Mouse (Mus musculus): ENCODE measurements around the gene Kdm1a.

Gene Kdm1a

GRCm38 (mm10) chr4:136602018-136602554 is 437 bp downstream of the Kdm1a start:
- DNase-seq (ENCODE audit: low spot score) = peak; percentile 14

DNA sequence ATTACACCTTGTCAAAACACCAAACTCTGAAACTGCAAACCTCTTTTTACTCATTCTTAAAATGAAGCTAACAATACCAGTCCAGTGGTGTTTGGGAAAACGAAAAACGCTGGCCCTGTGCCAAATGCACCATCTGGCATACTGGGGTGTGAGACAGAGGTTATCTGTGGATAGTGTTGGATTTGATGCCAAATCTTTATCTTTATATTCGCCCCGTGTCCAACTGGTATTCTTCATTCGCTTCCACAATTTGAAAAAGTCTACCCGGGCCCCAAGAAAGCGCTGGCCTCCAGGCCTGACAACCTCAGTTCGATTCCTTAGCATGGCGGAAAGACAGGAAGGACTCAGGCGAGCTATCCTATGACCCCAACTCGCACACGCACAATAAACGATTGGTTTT is 1.0 kb downstream of the Kdm1a start:
- peak; percentile 27 for DNase-seq (ENCODE audit: low spot score)

GRCm38 (mm10) chr4:136600536-136600935 is 2.0 kb downstream of the Kdm1a start:
- DNase-seq (ENCODE audit: low spot score) = no peak

GRCm38 (mm10) chr4:136599869-136600268 is 2.7 kb downstream of the Kdm1a start:
- no peak for DNase-seq (ENCODE audit: low spot score)

DNA sequence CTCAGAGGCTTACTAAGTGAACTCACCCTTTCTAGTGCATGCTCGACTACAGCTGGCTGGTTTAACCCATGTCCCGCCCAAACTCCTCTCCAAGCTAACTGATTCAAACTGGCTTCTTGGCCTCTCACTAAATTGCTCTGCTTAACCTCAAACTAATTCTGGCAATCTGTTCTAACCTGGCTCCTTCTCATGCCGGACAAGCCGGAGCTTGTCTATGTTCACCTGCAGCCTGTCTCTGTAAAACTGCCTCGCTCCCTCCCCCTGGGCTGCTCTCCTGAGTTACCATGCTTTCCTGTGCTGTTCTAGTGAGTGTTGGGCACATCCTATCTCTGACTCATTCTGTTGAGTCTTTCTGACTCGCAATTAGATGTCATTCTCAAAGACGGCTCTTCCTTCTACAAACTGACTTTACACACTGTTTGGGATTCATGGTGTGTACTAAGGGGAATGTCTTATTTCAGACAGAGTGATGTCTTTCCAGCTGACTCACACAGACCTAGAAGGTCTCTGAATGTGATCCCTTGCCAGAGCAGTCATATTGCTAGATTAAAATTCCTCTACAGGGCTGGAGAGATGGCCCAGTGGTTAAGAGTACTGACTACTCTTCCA is 4.2 kb downstream of the Kdm1a start:
- no peak for DNase-seq (ENCODE audit: low spot score)

GRCm38 (mm10) chr4:136595221-136595620 is 7.3 kb downstream of the Kdm1a start:
- DNase-seq (ENCODE audit: low spot score) = peak; percentile 10

DNA sequence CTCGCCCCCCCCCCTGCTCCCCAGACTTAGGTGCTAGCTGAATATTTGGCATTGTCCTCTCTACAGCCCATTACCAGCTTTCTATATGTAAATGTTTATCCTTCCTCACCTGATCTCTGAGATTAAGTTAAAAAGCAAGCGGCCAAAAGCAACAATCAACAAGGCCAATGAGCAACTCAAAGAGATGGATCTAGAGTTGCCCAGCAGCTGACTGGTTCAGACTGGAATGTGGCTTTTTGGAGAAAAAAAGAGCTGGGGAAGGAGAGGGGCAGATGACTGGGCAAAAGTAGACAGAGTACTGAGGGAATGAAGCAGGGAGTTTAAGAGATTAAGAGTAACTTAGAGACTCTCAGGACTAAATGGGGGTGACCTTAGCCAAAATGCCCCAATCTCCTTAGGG is 8.5 kb downstream of the Kdm1a start:
- no peak for DNase-seq (ENCODE audit: low spot score)

DNA sequence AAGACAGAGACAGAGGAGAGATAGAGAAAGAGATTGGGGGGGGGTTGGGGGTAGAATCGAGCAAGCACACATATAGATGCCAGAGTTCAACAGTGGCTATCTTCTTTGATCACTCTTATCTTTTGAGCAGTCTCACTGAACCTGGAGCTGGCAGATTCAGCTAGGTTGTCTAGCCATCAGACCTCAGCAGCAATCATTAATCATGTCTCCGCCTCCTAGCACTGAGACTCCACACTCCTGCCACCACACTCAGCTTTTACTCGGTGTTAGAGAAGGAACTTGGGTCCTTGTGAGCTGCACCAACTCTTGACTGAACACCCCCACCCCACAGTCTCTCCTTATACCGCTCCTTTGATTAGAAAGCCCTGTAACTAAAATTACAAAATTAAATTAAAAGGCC is 10.4 kb downstream of the Kdm1a start:
- DNase-seq (ENCODE audit: low spot score) = no peak

- no peak for DNase-seq (ENCODE audit: low spot score)
Observed at GRCm38 (mm10) chr4:136588003-136588402, 14.5 kb downstream of the Kdm1a start.

DNA sequence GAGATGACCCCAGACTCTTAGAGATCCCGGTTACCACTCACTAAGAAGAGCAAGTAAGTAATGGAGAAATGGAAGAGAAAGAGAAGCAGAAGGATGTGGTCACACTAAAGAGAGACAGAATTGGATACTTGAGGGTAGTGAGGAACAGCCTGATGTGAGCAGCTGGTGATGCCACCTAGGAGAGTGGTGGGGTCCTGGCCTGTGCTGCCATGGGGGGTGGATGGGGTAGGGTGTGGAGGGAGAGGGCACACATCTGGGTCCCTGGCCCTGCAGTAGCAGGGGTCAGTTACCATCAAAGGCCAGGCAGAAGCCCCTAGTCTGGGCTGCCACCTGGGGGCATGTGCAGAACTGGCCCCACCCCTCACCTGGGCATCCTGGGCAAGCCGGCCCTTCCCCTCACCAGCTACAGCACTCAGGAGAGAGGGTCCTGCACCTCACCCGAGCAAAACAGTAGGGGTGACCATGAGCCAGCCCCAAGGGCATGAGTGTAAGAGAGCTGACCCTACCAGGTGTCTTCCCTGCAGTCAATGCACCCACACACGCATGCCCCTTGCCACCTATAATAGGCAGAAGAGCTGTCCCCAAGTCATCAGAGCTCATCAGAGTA is 15.2 kb downstream of the Kdm1a start:
- no peak for DNase-seq (ENCODE audit: low spot score)

DNA sequence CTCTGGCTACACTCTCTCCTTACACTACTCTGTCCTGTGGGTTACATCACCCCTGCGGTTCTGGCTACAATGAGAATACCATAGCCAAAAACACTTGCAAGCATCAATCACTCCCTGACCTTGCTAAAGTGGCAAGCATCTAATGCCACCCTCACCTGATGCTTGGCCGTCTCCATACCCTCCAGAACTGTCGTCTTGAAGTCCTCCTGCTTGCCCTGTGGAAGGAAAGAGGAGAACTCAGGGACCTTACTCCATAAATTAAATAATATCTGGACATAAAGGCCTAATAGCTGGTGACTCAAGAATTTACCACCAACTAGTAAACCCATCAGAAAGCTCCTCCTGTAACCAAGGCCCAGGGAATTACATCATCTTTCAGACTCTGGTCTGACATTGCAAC is 20.6 kb downstream of the Kdm1a start:
- DNase-seq (ENCODE audit: low spot score) = no peak

GRCm38 (mm10) chr4:136569998-136570397 is 32.5 kb downstream of the Kdm1a start:
- DNase-seq (ENCODE audit: low spot score) = no peak

DNA sequence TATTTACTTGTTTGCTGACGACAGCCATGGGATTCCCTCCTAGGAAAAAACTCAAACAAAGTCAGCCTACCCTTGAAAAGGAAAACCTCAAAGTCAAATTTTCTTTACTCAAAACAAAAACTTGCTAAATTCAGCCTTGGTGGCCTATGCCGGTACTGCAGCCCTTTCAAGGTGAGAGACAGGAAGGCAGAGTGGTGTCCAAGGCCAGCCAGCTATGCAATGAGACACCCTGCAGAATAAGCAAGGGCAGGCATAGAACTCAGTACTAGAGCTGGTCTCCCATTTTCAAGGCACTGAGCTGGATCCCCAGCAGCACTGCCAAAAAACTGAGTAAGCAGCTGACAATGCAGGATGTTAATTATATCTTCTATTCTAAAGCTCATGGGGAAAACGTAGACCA is 33.9 kb downstream of the Kdm1a start:
- no peak for DNase-seq (ENCODE audit: low spot score)

- DNase-seq (ENCODE audit: low spot score) = no peak
Observed at GRCm38 (mm10) chr4:136562755-136563154, 39.8 kb downstream of the Kdm1a start.

GRCm38 (mm10) chr4:136560270-136560991 is 42.1 kb downstream of the Kdm1a start:
- no peak for DNase-seq (ENCODE audit: low spot score)

DNA sequence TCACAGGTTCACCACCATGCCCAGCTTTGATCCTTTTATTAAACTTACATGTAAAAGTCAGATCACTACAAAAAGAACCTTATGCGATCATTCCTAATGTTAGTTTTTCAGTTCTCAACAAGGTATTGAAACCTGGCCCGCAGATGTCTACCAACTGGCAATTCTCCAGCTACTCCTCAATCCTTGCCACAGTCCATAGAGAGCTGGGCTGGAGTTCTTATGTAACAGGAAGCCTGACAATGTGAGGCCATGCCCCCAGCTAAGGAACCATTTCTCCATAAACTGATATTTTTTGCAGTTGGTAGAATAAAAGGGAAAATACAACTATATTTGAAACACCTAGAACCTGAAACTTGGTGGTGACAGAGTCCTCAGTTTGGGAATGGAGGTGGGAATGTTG is 42.8 kb downstream of the Kdm1a start:
- DNase-seq (ENCODE audit: low spot score) = peak; percentile 17

DNA sequence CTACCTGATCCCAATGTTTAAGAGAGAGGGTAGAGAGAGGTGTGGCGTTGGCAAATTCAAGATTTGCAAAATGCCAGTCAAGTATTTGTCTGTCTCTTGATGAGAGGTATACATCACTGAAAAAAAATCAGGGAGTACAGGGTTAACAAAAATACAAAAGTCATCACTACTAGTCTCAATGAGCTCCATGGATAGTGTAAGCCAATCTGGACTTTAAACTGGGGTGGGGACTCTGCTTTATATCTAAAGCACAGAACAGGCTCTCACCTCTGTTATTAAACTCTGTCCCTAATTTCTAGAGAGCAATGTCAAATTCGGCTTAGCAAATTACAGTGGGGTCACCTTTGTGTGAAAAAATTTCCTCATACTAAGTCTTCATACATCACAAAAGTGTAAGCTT is 44.9 kb downstream of the Kdm1a start:
- DNase-seq (ENCODE audit: low spot score) = no peak

DNA sequence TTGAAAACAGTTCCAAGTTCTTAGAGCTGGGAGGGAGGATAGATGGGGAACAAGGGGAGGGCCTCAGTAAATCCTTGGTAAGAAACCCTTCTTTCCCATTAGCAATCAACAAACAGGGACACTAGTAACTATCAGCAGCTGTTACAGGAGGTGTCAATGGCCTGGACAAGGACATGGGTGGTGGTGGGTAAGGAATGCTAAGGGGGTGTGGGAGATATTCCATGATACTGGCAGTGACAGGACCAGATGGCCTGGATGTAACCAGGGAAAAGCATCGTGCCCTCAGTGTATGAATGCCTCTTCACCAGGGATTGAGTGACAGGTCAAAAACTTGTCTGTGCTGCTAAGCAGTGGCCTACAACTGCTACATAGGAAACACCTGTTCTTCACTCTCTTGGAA is 49.4 kb downstream of the Kdm1a start:
- no peak for DNase-seq (ENCODE audit: low spot score)

GRCm38 (mm10) chr4:136548381-136548801 is 54.1 kb downstream of the Kdm1a start:
- DNase-seq (ENCODE audit: low spot score) = no peak

GRCm38 (mm10) chr4:136547721-136548120 is 54.8 kb downstream of the Kdm1a start:
- no peak for DNase-seq (ENCODE audit: low spot score)

- DNase-seq (ENCODE audit: low spot score) = no peak
Observed at GRCm38 (mm10) chr4:136546279-136547045, 56.1 kb downstream of the Kdm1a start.

GRCm38 (mm10) chr4:136545151-136545550 is 57.4 kb downstream of the Kdm1a start:
- no peak for DNase-seq (ENCODE audit: low spot score)

All from lung, postnatal 25 days (tissue).